Mouse (Mus musculus): ENCODE data around the gene Fgd5. TPM values are rescaled to one million over a fixed set of nuclear protein-coding genes. Genes with fewer than 3 reads are reported as not detected.

Gene Fgd5
- total and polyA plus RNA-seq, 3 experiments, result 0.03 TPM; not detected in 2

- Histone ChIP-seq H3K27me3 (ENCODE audit: control insufficient read depth in 1 of 2, insufficient read depth in 2 of 2, low read length in 2 of 2) (peaks cover 5 to 14% of the 10 kb centered on the region in 2 experiments), H3K4me1 (ENCODE audit: control insufficient read depth in 1 of 2, insufficient read depth in 2 of 2, low read length in 2 of 2) (no peaks in the 10 kb centered on the region), H3K9ac (ENCODE audit: control insufficient read depth, low read depth, low read length, poor library complexity, severe bottlenecking) (no peak overlapping the region), H3K79me2 (ENCODE audit: control insufficient read depth, insufficient read depth, low read length, poor library complexity) (no peaks in the 10 kb centered on the region), H3K4me3 (ENCODE audit: control insufficient read depth in 1 of 2, insufficient read depth in 1 of 2, low read depth in 2 of 2, low read length in 2 of 2) (no peak overlapping the region), H3K9me3 (replicated peaks; ENCODE audit: insufficient read depth, low read length) (no peaks in the 10 kb centered on the region), H3K36me3 (ENCODE audit: control insufficient read depth in 1 of 2, insufficient read depth in 2 of 2, low read length in 2 of 2) (no peaks in the 10 kb centered on the region), H3K27ac (ENCODE audit: control insufficient read depth, low read depth, low read length) (no peak overlapping the region)
- no peak for DNase-seq (ENCODE audit: low read depth, low spot score)
- TF ChIP-seq POLR2A (IDR thresholded peaks at IDR 0.05; ENCODE audit: control insufficient read depth in 1 of 2, insufficient read depth in 1 of 2, low read depth in 1 of 2, low read length in 2 of 2, poor library complexity in 1 of 2) (no peak), MEF2A (IDR thresholded peaks at IDR 0.05; ENCODE audit: extremely low read depth, insufficient replicate concordance, low read depth, low read length, poor library complexity, severe bottlenecking) (no peak), MAFK (IDR thresholded peaks at IDR 0.05; ENCODE audit: borderline replicate concordance, low read depth, low read length) (no peak), ELF1 (IDR thresholded peaks at IDR 0.05; ENCODE audit: low read depth, low read length) (no peak), ZNF384 (IDR thresholded peaks at IDR 0.05; ENCODE audit: low read depth, low read length) (no peak)
Measured at GRCm38 (mm10) chr6:91960028-91960811, 18.5 kb upstream of the Fgd5 start.

GRCm38 (mm10) chr6:91963429-91963828 is 15.2 kb upstream of the Fgd5 start:
- TF ChIP-seq RAD21 (IDR thresholded peaks at IDR 0.05; ENCODE audit: low read depth, low read length) (no peak), MXI1 (IDR thresholded peaks at IDR 0.05; ENCODE audit: low read depth, low read length) (no peak), KAT2A (conservative IDR thresholded peaks at IDR 0.05; ENCODE audit: low read depth, low read length) (no peak), ZMIZ1 (IDR thresholded peaks at IDR 0.05; ENCODE audit: low read depth, low read length) (no peak), CTCF (IDR thresholded peaks at IDR 0.05 in 2 of 3, conservative IDR thresholded peaks at IDR 0.05 in 1 of 3; ENCODE audit: control insufficient read depth in 1 of 3, insufficient read depth in 1 of 3, low read depth in 2 of 3, low read length in 3 of 3, poor library complexity in 1 of 3, severe bottlenecking in 1 of 3) (no peak), GATA1 (IDR thresholded peaks at IDR 0.05; ENCODE audit: low read depth, low read length) (no peak), SIN3A (IDR thresholded peaks at IDR 0.05; ENCODE audit: low read length) (no peak), SMC3 (IDR thresholded peaks at IDR 0.05; ENCODE audit: low read depth, low read length) (no peak), CHD1 (IDR thresholded peaks at IDR 0.05; ENCODE audit: low read depth, low read length) (no peak), GABPA (IDR thresholded peaks at IDR 0.05; ENCODE audit: low read depth, low read length) (no peak), HCFC1 (IDR thresholded peaks at IDR 0.05; ENCODE audit: low read depth, low read length) (no peak), BHLHE40 (IDR thresholded peaks at IDR 0.05; ENCODE audit: borderline replicate concordance, low read depth, low read length) (no peak), POLR2AphosphoS5 (IDR thresholded peaks at IDR 0.05; ENCODE audit: borderline replicate concordance, low read depth, low read length) (no peak), ZNF384 (IDR thresholded peaks at IDR 0.05; ENCODE audit: low read depth, low read length) (no peak), ELF1 (IDR thresholded peaks at IDR 0.05; ENCODE audit: low read depth, low read length) (no peak), ZC3H11A (IDR thresholded peaks at IDR 0.05; ENCODE audit: low read depth, low read length) (no peak), USF2 (IDR thresholded peaks at IDR 0.05; ENCODE audit: borderline replicate concordance in 1 of 2, insufficient read depth in 1 of 2, low read depth in 1 of 2, low read length in 2 of 2) (no peak), POLR2A (IDR thresholded peaks at IDR 0.05; ENCODE audit: control insufficient read depth in 1 of 2, insufficient read depth in 1 of 2, low read depth in 1 of 2, low read length in 2 of 2, poor library complexity in 1 of 2) (no peak), USF1 (IDR thresholded peaks at IDR 0.05; ENCODE audit: low read depth, low read length) (no peak)
- Histone ChIP-seq H3K27ac (ENCODE audit: control insufficient read depth, low read depth, low read length) (no peak overlapping the region), H3K4me1 (ENCODE audit: control insufficient read depth in 1 of 2, insufficient read depth in 2 of 2, low read length in 2 of 2) (no peaks in the 10 kb centered on the region), H3K27me3 (ENCODE audit: control insufficient read depth in 1 of 2, insufficient read depth in 2 of 2, low read length in 2 of 2) (peaks cover 5 to 14% of the 10 kb centered on the region in 2 experiments), H3K9ac (ENCODE audit: control insufficient read depth, low read depth, low read length, poor library complexity, severe bottlenecking) (no peak overlapping the region), H3K4me3 (ENCODE audit: control insufficient read depth in 1 of 2, insufficient read depth in 1 of 2, low read depth in 2 of 2, low read length in 2 of 2) (no peak overlapping the region), H3K9me3 (replicated peaks; ENCODE audit: insufficient read depth, low read length) (no peaks in the 10 kb centered on the region), H3K36me3 (ENCODE audit: control insufficient read depth in 1 of 2, insufficient read depth in 2 of 2, low read length in 2 of 2) (no peaks in the 10 kb centered on the region), H3K79me2 (ENCODE audit: control insufficient read depth, insufficient read depth, low read length, poor library complexity) (no peaks in the 10 kb centered on the region)
- DNase-seq (ENCODE audit: low read depth, low spot score), result no peak
